In the genomic region with DNA sequence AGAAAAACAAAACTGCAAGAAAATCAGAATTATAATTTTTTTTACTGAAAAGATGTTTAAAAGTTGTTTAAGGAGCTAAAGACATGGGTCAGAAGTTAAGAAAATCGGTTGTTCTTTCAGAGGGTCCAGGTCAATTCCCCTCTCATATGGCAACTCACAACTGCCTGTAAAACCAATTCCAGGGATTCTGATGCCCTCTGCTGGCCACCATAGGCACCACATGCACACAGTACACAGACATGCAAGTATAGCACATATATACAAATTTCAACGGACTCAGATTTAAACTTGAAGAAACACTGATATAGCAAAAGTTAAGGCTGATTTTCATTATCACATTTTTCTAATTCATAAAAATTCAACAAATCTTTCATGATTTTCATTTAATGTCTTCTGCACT, we compare ENCODE assay signal across 8 mouse cellular contexts. TPM values are rescaled to one million over a fixed set of nuclear protein-coding genes. Genes with fewer than 3 reads are reported as not detected.
DNase-seq lines count a peak whose midpoint lies in the region; ATAC-seq and TF ChIP-seq lines count a peak whose summit lies in the region.
"Had no signal": no experiment of that assay in that cellular context is flagged by ENCODE, and none has a peak within 500 bp of the region (broad histone marks: within the 10 kb centered on the region; RNA-seq: fewer than 3 reads in every experiment).

No protein-coding gene starts in this region.

- POLR2A ChIA-PET in Patski (lab: Charles Lee): no interaction called here

- no peak overlapping the region for H3K4me3 ChIP-seq in E14TG2a.4 (replicated peaks; ENCODE audit: low read length)
- H3K4me3 ChIP-seq in lung, adult 2 months (replicated peaks; ENCODE audit: extremely low read depth, low read depth, low read length): no peak overlapping the region
- H3K4me3 ChIP-seq: liver, embryonic 15.5 days had no signal

- CTCF ChIA-PET in Patski (lab: Charles Lee): interaction anchor here (1.0 to 1.3 kb wide), 6 partner anchors 9 to 113 kb away, joined by 3 to 5 read pairs (median 3); no protein-coding TSS in a partner anchor

- H3K4me1 ChIP-seq in E14TG2a.4 (replicated peaks; ENCODE audit: low read depth, low read length): no peaks in the 10 kb centered on the region
- no peaks in the 10 kb centered on the region for H3K4me1 ChIP-seq in lung, adult 2 months (ENCODE audit: control insufficient read depth, insufficient read depth, low read length)
- H3K4me1 ChIP-seq: liver, embryonic 15.5 days had no signal

- no peak for TF ChIP-seq POLR2A in lung, adult 2 months (IDR thresholded peaks at IDR 0.05; ENCODE audit: borderline replicate concordance, extremely low read depth, low read depth, low read length)

- no peak for ATAC-seq in Patski

- in situ Hi-C loops in Patski (cut with MboI; ENCODE audit: low pct_unique_long_range_greater_than_20kb): no loop called here

- no peaks in the 10 kb centered on the region for H3K9me3 ChIP-seq in E14TG2a.4 (ENCODE audit: low read length)
- H3K9me3 ChIP-seq: liver, embryonic 15.5 days had no signal

- peak; percentile 93 for TF ChIP-seq CTCF in E14TG2a.4 (conservative IDR thresholded peaks at IDR 0.05; ENCODE audit: low read length)
- TF ChIP-seq CTCF in Patski (IDR thresholded peaks at IDR 0.05): peak; percentile 86
- peak; percentile 40; the same call in 1 of the 2 replicates for TF ChIP-seq CTCF in lung, adult 2 months (IDR thresholded peaks at IDR 0.05; ENCODE audit: insufficient read depth, low read length)

- DNase-seq in kidney, adult 18-20 months: peak; percentile 54
- DNase-seq in kidney, adult 11 months: no peak
- DNase-seq in Patski (ENCODE audit: low read depth, low spot score): no peak
- no peak for DNase-seq in lung, adult 2 months
- peak; percentile 19 to 25 for DNase-seq in thymus, postnatal 36 days
- no peak for DNase-seq in urinary bladder, postnatal 10 days (ENCODE audit: low spot score)

- H3K27me3 ChIP-seq in E14TG2a.4 (ENCODE audit: insufficient read depth, low read length) (no peaks in the 10 kb centered on the region), Patski (no peaks in the 10 kb centered on the region)
- H3K27me3 ChIP-seq: liver, embryonic 15.5 days had no signal

- WGBS in lung, adult 2 months: 90% methylated on average over 2 of the region's 2 CpGs

- H3K36me3 ChIP-seq in E14TG2a.4 (ENCODE audit: insufficient read depth, low read length): no peaks in the 10 kb centered on the region
- H3K36me3 ChIP-seq: liver, embryonic 15.5 days had no signal

RNA-seq across cellular contexts. Expression of a gene that starts 6.9 kb away (rescaled TPM):
- 7.0 TPM for polyA plus RNA-seq in Patski (2021)
- polyA plus RNA-seq in lung, adult 2 months (2012; rRNA removed): 1.7 and 2.8 TPM in 2 replicates

RNA-seq across cellular contexts. Expression of a gene that starts 7.0 kb away (rescaled TPM):
- 159 TPM for polyA plus RNA-seq in Patski (2021)
- polyA plus RNA-seq in lung, adult 2 months (2012; rRNA removed): 23.1 and 53.7 TPM in 2 replicates

Comparison
In these comparisons a context has a peak if more than half of its experiments do, and no peak if none do; other contexts are left out.
1. DNase-seq: peak in kidney, adult 18-20 months (single experiment) and thymus, postnatal 36 days (2 of 2); none in kidney, adult 11 months (single experiment), Patski (single experiment), lung, adult 2 months (single experiment) and urinary bladder, postnatal 10 days (single experiment).
2. CTCF ChIP-seq: peak in every context shown above with its lines; median percentile 93 in E14TG2a.4; 86 in Patski; 40 in lung, adult 2 months.